Mouse (Mus musculus) embryonic facial prominence, embryonic 10.5 days (tissue): ENCODE measurements around the gene Fyn. TPM values are rescaled to one million over a fixed set of nuclear protein-coding genes. Genes with fewer than 3 reads are reported as not detected.

Source experiments
- DNase-seq: peaks from one replicate; pipeline ENCODE4 v3.0.0-alpha.2; 2017; ENCODE audit warnings: low spot score
- H3K27ac ChIP-seq: fragments of 300-500 bp; sonication (generic); replicated peaks from 2 replicates; pipeline ENCODE4 v1.5.1; 2016; ENCODE audit warnings: mild to moderate bottlenecking
- H3K27me3 ChIP-seq: fragments of 300-500 bp; sonication (generic); replicated peaks from 2 replicates; pipeline ENCODE4 v1.6.1; 2016; ENCODE audit warnings: low read depth, mild to moderate bottlenecking; ENCODE audit not compliant: poor library complexity, severe bottlenecking
- H3K36me3 ChIP-seq: fragments of 300-500 bp; sonication (generic); replicated peaks from 2 replicates; pipeline ENCODE4 v1.6.1; 2016; ENCODE audit warnings: mild to moderate bottlenecking, moderate library complexity
- H3K4me1 ChIP-seq: fragments of 300-500 bp; sonication (generic); 2 replicates; pipeline ENCODE4 v1.6.1; 2016
- H3K4me3 ChIP-seq: fragments of 300-500 bp; sonication (generic); 2 replicates; pipeline ENCODE4 v1.5.1; 2016; ENCODE audit warnings: mild to moderate bottlenecking, moderate library complexity
- H3K9me3 ChIP-seq: fragments of 300-500 bp; sonication (generic); 2 replicates; pipeline ENCODE4 v1.6.1; 2016; ENCODE audit warnings: mild to moderate bottlenecking
- WGBS: fragments of 180-500 bp; shearing (Covaris S2); methylation state at CpG from one replicate; pipeline ENCODE4 v1.1.7; 2016; 5-methylcytosine and 5-hydroxymethylcytosine counted together
- polyA plus RNA-seq: library from polyadenylated mRNA; unstranded; fragments of >200 nt; fragmentation: Nextera tagmentation; extraction: Ambion mirVana; gene quantifications from 2 replicates; pipeline ENCODE4 v1.2.1, GENCODE M21; 2016

Gene Fyn
- polyA plus RNA-seq, 1 experiment from 2014 or later, result 21.5 TPM

DNA sequence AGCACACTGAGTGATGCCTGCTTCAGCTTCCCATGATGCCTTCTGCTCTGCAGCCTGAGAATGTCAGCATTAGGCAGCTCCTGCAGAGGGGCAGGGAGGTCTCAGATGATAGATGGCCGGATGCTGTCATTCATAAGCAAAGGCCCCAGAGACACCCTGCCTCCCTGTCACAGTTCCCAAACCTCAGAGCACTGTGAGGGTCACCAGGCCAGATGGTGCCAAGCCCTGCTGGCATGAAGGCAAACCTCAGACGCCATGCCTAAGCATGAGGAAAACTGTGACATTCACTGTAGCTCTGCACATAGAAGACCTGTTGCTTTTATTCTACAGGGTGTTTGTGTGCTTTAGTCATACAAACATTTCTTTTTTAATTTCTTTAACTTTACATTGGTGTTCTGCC lies 193.7 kb downstream of the Fyn start:
- Histone ChIP-seq H3K9me3 (no peaks in the 10 kb centered on the region), H3K36me3 (peaks cover 2% of the 10 kb centered on the region; the same call in 1 of the 2 replicates), H3K4me1 (peaks cover 69% of the 10 kb centered on the region)

DNA sequence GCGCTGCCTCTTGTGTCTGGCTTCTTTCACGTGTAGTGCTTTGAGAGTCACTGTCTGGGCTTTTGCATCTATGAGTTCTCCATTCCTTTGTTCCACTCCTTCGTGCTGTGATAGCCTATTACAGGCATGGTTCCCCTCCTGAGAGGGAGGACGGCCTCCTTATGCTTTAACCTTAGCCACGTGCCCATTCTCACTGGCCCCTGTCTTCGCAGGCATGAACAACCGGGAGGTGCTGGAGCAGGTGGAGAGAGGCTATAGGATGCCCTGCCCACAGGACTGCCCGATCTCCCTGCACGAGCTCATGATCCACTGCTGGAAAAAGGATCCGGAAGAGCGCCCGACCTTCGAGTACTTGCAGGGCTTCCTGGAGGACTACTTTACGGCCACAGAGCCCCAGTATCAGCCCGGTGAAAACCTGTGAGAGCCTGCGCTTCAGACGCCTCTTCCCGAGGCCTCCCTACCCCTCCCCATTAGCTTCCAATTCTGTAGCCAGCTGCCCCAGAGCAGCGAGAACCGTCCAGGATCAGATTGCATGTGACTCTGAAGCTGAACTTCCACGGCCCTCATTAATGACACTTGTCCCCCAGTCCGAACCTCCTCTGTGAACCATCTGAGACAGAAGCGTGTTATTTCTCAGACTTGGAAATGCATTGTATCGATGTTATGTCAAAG lies 195.0 kb downstream of the Fyn start:
- DNase-seq, result peak; percentile 51
- WGBS, result 43% methylated on average over 24 of the region's 24 CpGs
- H3K9me3 ChIP-seq, result no peaks in the 10 kb centered on the region
- peak overlapping the region; percentile 86 for H3K27ac ChIP-seq
- no peak overlapping the region for H3K4me3 ChIP-seq
- peaks cover 2% of the 10 kb centered on the region; the same call in 1 of the 2 replicates for H3K36me3 ChIP-seq
- H3K27me3 ChIP-seq, result no peaks in the 10 kb centered on the region
- H3K4me1 ChIP-seq, result peaks cover 55% of the 10 kb centered on the region

More for the DNA sequence above, 193.7 kb downstream of the Fyn start:
- no peaks in the 10 kb centered on the region for H3K27me3 ChIP-seq
- no peak for DNase-seq
- H3K4me3 ChIP-seq, result no peak overlapping the region
- H3K27ac ChIP-seq, result peak overlapping the region; percentile 21; the same call in 1 of the 2 replicates
- 74% methylated on average over 2 of the region's 2 CpGs for whole genome bisulfite sequencing

DNA sequence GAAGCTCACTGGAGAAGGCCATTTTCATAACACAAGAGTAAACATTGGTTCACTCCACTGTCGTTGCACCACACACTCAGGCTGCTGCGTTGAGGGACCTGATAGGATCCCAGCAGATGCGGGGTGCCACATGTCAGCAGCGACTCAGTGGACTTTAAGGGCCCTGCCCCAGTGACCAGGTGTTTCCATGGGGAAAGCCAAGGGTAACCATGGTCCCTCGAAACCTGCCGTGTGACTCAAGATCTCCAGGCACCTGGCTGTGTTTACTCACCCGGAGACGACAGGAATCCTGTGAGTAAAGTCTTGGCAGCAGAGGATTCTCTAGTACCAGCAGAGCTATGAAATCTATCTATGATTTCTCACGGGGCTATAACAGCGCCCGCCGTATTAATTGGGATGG lies 198.2 kb downstream of the Fyn start:
- Histone ChIP-seq H3K4me3 (no peak overlapping the region), H3K27me3 (no peaks in the 10 kb centered on the region), H3K27ac (no peak overlapping the region), H3K9me3 (no peaks in the 10 kb centered on the region), H3K4me1 (peaks cover 44% of the 10 kb centered on the region), H3K36me3 (no peaks in the 10 kb centered on the region; the same call in 1 of the 2 replicates)
- DNase-seq, result no peak
- 91% methylated on average over 12 of the region's 12 CpGs for WGBS

DNA sequence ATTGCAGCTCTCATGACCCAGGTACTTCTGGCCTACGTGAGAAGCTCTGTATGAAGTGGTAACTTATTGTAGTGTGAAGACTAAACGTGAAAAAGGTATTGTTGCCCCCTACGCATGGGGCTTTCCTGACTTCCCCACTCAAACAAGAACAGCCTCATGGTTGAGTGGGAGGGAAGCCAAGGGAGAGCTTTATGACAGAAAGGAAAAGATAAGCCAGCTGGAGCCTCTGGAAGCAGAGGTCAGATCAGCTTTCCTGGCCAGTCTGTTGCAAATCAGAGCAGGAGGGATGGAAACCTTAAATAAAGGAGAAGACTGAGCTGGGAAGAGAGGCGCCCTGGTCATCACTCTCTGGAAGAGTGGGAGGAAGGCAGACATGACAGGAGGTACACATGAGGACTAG lies 200.3 kb downstream of the Fyn start:
- no peak overlapping the region for H3K27ac ChIP-seq
- no peaks in the 10 kb centered on the region for H3K27me3 ChIP-seq
- H3K4me1 ChIP-seq, result peaks cover 32% of the 10 kb centered on the region
- no peaks in the 10 kb centered on the region; the same call in 1 of the 2 replicates for H3K36me3 ChIP-seq
- 85% methylated on average over 4 of the region's 4 CpGs for WGBS
- DNase-seq, result no peak
- no peaks in the 10 kb centered on the region for H3K9me3 ChIP-seq
- no peak overlapping the region for H3K4me3 ChIP-seq

DNA sequence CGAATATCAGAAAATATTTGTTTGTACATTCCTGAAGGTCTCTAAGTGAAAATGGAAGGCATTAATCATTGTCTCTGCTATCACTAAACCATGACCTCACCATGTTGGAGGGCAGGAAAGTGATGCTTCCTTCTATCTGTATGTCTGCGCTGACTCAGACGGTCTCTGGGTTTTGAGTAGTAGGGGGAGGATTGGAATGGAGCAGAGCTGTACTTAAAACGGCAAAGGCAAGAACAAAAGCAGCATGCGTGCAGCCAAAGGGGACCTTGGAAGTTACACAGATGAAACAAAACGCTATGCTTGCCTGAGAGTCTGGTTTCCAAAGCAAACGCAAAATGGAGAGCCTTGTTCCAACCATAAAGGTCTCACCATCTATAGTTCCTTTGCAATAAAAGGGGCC lies 202.4 kb downstream of the Fyn start:
- no peaks in the 10 kb centered on the region; the same call in 1 of the 2 replicates for H3K36me3 ChIP-seq

DNA sequence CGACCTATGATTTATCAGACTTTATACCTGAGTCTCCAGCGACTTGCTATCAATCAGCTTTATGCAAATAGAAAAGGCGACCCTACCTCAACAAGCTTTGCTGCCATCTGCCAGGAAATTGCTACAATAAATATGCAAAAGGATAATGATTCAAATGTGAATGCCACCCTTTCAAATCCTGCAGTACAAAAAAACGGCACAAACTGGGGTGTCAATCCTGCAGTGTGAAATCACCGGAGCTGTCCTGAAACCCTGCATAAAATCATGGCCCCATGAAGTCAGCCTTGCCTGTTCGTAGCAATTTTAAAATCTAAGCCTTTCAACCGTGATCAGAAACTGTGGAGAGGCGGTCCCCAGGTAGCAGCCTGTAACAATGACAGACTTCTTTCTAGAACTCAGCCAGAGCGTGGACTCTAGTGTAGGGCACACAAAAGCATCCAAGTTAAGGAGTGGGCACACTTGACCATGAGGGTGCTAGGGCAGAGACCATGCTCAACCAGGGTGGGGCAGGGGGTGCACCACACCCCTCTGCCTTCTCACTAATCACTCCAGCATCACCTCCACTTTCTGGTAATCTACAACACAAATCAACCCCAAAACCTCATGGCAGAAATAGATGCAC lies 203.5 kb downstream of the Fyn start:
- 76% methylated on average over 9 of the region's 9 CpGs for WGBS
- Histone ChIP-seq H3K4me3 (no peak overlapping the region), H3K9me3 (no peaks in the 10 kb centered on the region), H3K27me3 (no peaks in the 10 kb centered on the region), H3K4me1 (peaks cover 27% of the 10 kb centered on the region), H3K36me3 (no peaks in the 10 kb centered on the region), H3K27ac (peak overlapping the region; percentile 52)
- no peak for DNase-seq

More for the DNA sequence above, 202.4 kb downstream of the Fyn start:
- H3K4me1 ChIP-seq, result peaks cover 27% of the 10 kb centered on the region
- 69% methylated on average over 7 of the region's 7 CpGs for WGBS
- H3K27me3 ChIP-seq, result no peaks in the 10 kb centered on the region
- no peaks in the 10 kb centered on the region for H3K9me3 ChIP-seq
- DNase-seq, result no peak
- H3K4me3 ChIP-seq, result no peak overlapping the region
- H3K27ac ChIP-seq, result peak overlapping the region; percentile 21; the same call in 1 of the 2 replicates

DNA sequence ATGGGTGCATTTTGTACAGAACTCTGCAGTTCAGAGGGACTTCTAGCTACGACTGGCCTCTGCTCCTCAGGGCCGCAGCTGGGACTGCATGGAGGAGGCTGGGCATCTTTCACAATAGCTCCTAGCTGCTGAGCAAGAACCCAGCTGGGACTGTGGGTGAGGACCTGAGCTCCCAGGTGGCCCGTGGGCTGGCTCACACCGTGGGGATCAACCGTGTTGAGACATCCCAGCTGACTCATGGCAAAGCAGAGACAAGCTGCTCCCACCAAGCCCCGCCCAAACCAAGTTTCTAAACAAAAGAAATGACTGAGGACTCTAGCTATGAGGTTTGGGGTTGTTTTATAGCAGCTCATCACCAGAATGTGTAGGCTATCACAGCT lies 204.0 kb downstream of the Fyn start:
- peak overlapping the region; percentile 52 for H3K27ac ChIP-seq
- WGBS, result 59% methylated on average over 6 of the region's 6 CpGs

DNA sequence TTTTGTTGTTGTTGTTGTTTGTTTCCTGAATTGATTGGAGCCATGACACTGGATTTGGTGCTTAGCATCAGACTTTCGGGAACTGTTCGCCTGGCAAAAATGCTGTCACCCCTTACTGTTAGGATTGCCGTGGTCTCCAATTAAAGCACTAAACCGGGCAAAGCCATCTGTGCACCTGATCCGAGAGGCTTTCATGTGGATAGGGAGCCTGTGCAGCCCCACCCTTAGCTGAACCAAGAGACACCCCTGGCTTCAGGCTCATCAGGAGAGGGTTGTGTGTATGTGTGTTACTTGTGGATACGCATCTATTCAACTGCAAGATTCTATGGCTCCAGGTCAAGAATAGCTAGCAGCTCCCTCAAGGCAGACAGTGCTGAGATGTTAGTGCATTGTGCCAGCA lies 207.8 kb downstream of the Fyn start:
- whole genome bisulfite sequencing, result 91% methylated on average over 6 of the region's 6 CpGs
- DNase-seq, result no peak
- H3K4me1 ChIP-seq, result peaks cover 38% of the 10 kb centered on the region

More for the DNA sequence above, 204.0 kb downstream of the Fyn start:
- no peaks in the 10 kb centered on the region for H3K9me3 ChIP-seq
- no peaks in the 10 kb centered on the region for H3K27me3 ChIP-seq
- no peak for DNase-seq
- peaks cover 30% of the 10 kb centered on the region for H3K4me1 ChIP-seq
- no peak overlapping the region for H3K4me3 ChIP-seq
- H3K36me3 ChIP-seq, result no peaks in the 10 kb centered on the region

DNA sequence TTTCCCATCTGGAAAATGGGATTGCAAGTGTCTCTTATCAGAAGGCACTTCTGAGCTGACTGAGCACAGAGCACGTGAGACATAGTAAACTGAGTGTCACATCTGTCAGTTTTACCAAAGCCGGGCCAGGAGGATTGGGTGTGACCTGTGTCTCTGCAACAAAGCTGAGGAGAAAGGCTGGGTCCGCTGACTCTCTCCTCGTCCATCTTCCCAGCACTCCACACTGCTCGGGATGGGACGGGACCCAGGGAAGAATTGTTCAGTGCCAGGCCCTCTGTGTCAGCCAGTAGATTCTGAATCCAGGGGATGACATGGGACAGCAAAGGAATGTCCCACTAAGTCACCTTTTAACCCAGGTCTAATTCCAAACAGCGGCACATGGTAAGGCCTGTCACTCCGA lies 211.8 kb downstream of the Fyn start:
- peaks cover 34% of the 10 kb centered on the region for H3K4me1 ChIP-seq
- WGBS, result 70% methylated on average over 8 of the region's 8 CpGs
- no peak overlapping the region; the same call in 1 of the 2 replicates for H3K27ac ChIP-seq
- no peaks in the 10 kb centered on the region for H3K36me3 ChIP-seq
- H3K27me3 ChIP-seq, result no peaks in the 10 kb centered on the region
- no peaks in the 10 kb centered on the region for H3K9me3 ChIP-seq
- no peak overlapping the region for H3K4me3 ChIP-seq
- no peak for DNase-seq

More for the DNA sequence above, 207.8 kb downstream of the Fyn start:
- no peaks in the 10 kb centered on the region for H3K27me3 ChIP-seq
- H3K36me3 ChIP-seq, result no peaks in the 10 kb centered on the region
- H3K9me3 ChIP-seq, result no peaks in the 10 kb centered on the region
- no peak overlapping the region for H3K4me3 ChIP-seq
- no peak overlapping the region for H3K27ac ChIP-seq

DNA sequence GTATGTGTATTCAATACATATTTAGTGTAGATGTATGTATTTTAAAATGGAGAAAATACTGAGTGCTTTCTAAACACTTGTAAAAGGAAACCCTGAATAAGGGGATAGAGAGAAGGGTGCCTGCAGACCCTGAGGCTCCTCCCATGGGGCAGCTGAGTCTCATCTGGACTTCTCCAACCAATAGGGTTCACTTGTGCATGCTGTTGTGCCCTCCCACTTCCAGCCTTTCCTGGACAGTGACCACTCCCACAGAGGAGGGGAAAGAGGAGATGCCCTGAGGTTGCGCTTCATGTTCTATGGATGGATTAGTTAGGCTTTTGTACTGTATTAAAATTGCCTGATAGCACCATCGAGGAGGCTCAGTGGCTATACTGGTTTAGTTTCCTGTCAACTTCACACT lies 213.7 kb downstream of the Fyn start:
- no peaks in the 10 kb centered on the region for H3K9me3 ChIP-seq
- peaks cover 42% of the 10 kb centered on the region for H3K4me1 ChIP-seq
- no peak overlapping the region for H3K4me3 ChIP-seq
- no peak for DNase-seq
- H3K36me3 ChIP-seq, result no peaks in the 10 kb centered on the region
- no peaks in the 10 kb centered on the region for H3K27me3 ChIP-seq
- WGBS, result 81% methylated on average over 2 of the region's 2 CpGs
- no peak overlapping the region for H3K27ac ChIP-seq

DNA sequence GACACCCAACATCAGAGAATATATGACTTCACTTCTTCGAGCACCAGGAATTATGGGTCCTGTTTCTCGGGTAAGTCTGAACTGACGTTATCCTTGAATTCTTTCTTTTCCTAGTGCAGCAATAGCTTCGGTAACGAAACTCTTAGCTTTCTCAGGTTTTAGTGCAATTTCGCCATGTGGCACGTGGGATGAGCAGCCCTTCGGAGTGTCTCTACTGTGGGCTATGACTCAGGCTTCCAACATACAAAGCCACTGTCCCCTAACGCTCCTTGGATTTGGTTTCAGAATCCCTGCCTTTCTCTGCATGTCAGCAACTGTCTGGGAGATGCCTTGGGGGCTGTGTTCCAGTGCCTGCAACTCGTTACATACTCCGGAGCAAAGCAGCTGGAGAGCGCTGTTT lies 215.1 kb downstream of the Fyn start:
- Histone ChIP-seq H3K27ac (0 out of 2 replicates have a peak overlapping the region, but pooled peaks have one; percentile 3), H3K27me3 (no peaks in the 10 kb centered on the region), H3K36me3 (no peaks in the 10 kb centered on the region), H3K4me1 (peaks cover 48% of the 10 kb centered on the region), H3K4me3 (no peak overlapping the region), H3K9me3 (no peaks in the 10 kb centered on the region)
- no peak for DNase-seq
- WGBS, result 80% methylated on average over 12 of the region's 12 CpGs

DNA sequence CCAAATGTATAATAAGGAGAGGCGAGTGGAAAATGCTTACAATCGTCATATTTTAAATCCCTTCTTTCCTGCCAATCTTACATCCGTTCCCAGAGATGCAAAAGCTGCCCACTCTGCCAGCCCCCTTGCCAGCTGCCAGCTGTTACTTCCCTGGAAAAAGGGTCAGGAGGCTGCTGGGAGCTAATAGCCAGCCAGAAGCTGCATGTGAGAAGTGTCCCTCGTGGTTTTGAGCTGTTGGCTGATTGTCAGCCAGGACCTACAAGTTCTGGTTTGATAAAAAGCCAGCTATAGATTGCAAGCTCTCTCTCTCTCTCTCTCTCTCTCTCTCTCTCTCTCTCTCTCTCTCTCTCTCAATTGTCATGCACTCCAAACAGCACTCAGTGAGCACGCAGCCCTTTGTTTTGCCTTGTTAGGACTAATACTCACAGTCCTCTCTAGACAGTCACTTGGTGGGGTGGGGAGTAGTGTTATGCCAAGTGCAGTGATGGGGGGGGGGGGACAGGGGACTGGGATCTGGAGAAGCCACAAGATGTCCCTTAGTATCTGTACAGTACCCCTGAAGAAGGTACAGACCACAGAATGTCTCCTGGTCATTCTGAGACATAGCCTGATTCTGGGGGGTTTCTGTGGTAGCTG lies 218.8 kb downstream of the Fyn start:
- H3K27me3 ChIP-seq, result no peaks in the 10 kb centered on the region
- no peaks in the 10 kb centered on the region for H3K36me3 ChIP-seq
- H3K27ac ChIP-seq, result peak overlapping the region; percentile 73; the same call in 1 of the 2 replicates
- 73% methylated on average over 5 of the region's 5 CpGs for WGBS
- H3K9me3 ChIP-seq, result no peaks in the 10 kb centered on the region
- no peak overlapping the region for H3K4me3 ChIP-seq
- peaks cover 37% of the 10 kb centered on the region for H3K4me1 ChIP-seq
- DNase-seq, result no peak
